Mouse (Mus musculus): ENCODE results near the gene Eps15. TPM values are rescaled to one million over a fixed set of nuclear protein-coding genes. Genes with fewer than 3 reads are reported as not detected.

Gene Eps15
- 31.8 and 34.4 TPM in 2 replicates for polyA plus RNA-seq (2015; fragmentation: Nextera tagmentation; extraction: Ambion mirVana)

GRCm38 (mm10) chr4:109279689-109280458 is at the start of gene Eps15:
Gene Eps15 (plus strand): TSS chr4:109280268.
- Histone ChIP-seq H3K36me3 (replicated peaks) (no peaks in the 10 kb centered on the region), H3K9ac (peak within 1 kb of the TSS; percentile 96), H3K9me3 (replicated peaks) (no peaks in the 10 kb centered on the region), H3K4me2 (peak within 1 kb of the TSS; percentile 88), H3K27me3 (no peaks in the 10 kb centered on the region), H3K27ac (replicated peaks) (peak within 1 kb of the TSS; percentile 93), H3K4me3 (replicated peaks) (peak within 1 kb of the TSS; percentile 97), H3K4me1 (replicated peaks) (peaks cover 40% of the 10 kb centered on the region)
- 2% methylated on average over 44 of the region's 44 CpGs for WGBS (ENCODE audit: insufficient replicate concordance)
- peak; percentile 95 for ATAC-seq (ENCODE audit: insufficient read depth)

GRCm38 (mm10) chr4:109234185-109234584 is 45.9 kb upstream of the Eps15 start, which contains the start of gene Calr4:
Gene Calr4 (plus strand): TSS chr4:109234485.
- no peak for ATAC-seq (ENCODE audit: insufficient read depth)
- no peak within 1 kb of the TSS for H3K9ac ChIP-seq
- H3K4me3 ChIP-seq (replicated peaks): no peak within 1 kb of the TSS
- no peaks in the 10 kb centered on the region for H3K27me3 ChIP-seq
- no peak within 1 kb of the TSS for H3K4me2 ChIP-seq
- 64% methylated on average over 2 of the region's 2 CpGs for WGBS (ENCODE audit: insufficient replicate concordance)
- no peaks in the 10 kb centered on the region for H3K36me3 ChIP-seq (replicated peaks)
- H3K27ac ChIP-seq (replicated peaks): no peak within 1 kb of the TSS
- H3K4me1 ChIP-seq (replicated peaks): no peaks in the 10 kb centered on the region
- no peaks in the 10 kb centered on the region for H3K9me3 ChIP-seq (replicated peaks)

- Histone ChIP-seq H3K27ac (replicated peaks) (no peak overlapping the region), H3K4me1 (replicated peaks) (no peaks in the 10 kb centered on the region), H3K9ac (no peak overlapping the region), H3K4me3 (replicated peaks) (no peak overlapping the region), H3K36me3 (replicated peaks) (no peaks in the 10 kb centered on the region), H3K9me3 (replicated peaks) (no peaks in the 10 kb centered on the region), H3K4me2 (no peak overlapping the region), H3K27me3 (no peaks in the 10 kb centered on the region)
- ATAC-seq (ENCODE audit: insufficient read depth): no peak
- WGBS (ENCODE audit: insufficient replicate concordance): 58% methylated on average over 9 of the region's 9 CpGs
These were observed 45.2 kb upstream of the Eps15 start for GRCm38 (mm10) chr4:109234806-109235350.

GRCm38 (mm10) chr4:109236186-109236879 is 43.7 kb upstream of the Eps15 start:
- Histone ChIP-seq H3K4me3 (replicated peaks) (no peak overlapping the region), H3K27me3 (no peaks in the 10 kb centered on the region), H3K9ac (no peak overlapping the region), H3K4me1 (replicated peaks) (no peaks in the 10 kb centered on the region), H3K9me3 (replicated peaks) (no peaks in the 10 kb centered on the region), H3K4me2 (no peak overlapping the region), H3K36me3 (replicated peaks) (no peaks in the 10 kb centered on the region), H3K27ac (replicated peaks) (no peak overlapping the region)
- WGBS (ENCODE audit: insufficient replicate concordance): 63% methylated on average over 7 of the region's 7 CpGs
- no peak for ATAC-seq (ENCODE audit: insufficient read depth)

GRCm38 (mm10) chr4:109238428-109239268 is 41.4 kb upstream of the Eps15 start:
- H3K4me1 ChIP-seq (replicated peaks): no peaks in the 10 kb centered on the region
- no peaks in the 10 kb centered on the region for H3K27me3 ChIP-seq
- no peak overlapping the region for H3K4me3 ChIP-seq (replicated peaks)
- no peak overlapping the region for H3K9ac ChIP-seq
- no peaks in the 10 kb centered on the region for H3K36me3 ChIP-seq (replicated peaks)
- H3K27ac ChIP-seq (replicated peaks): no peak overlapping the region
- 79% methylated on average over 24 of the region's 24 CpGs for WGBS (ENCODE audit: insufficient replicate concordance)
- H3K4me2 ChIP-seq: no peak overlapping the region
- ATAC-seq (ENCODE audit: insufficient read depth): no peak
- H3K9me3 ChIP-seq (replicated peaks): no peaks in the 10 kb centered on the region

GRCm38 (mm10) chr4:109241221-109241620 is 38.8 kb upstream of the Eps15 start:
- no peaks in the 10 kb centered on the region for H3K36me3 ChIP-seq (replicated peaks)
- H3K4me2 ChIP-seq: no peak overlapping the region
- H3K9me3 ChIP-seq (replicated peaks): no peaks in the 10 kb centered on the region
- no peak for ATAC-seq (ENCODE audit: insufficient read depth)
- no peaks in the 10 kb centered on the region for H3K4me1 ChIP-seq (replicated peaks)
- H3K4me3 ChIP-seq (replicated peaks): no peak overlapping the region
- H3K27me3 ChIP-seq: no peaks in the 10 kb centered on the region
- no peak overlapping the region for H3K27ac ChIP-seq (replicated peaks)
- no peak overlapping the region for H3K9ac ChIP-seq

GRCm38 (mm10) chr4:109241934-109242333 is 38.1 kb upstream of the Eps15 start:
- Histone ChIP-seq H3K9me3 (replicated peaks) (no peaks in the 10 kb centered on the region), H3K27me3 (no peaks in the 10 kb centered on the region), H3K36me3 (replicated peaks) (no peaks in the 10 kb centered on the region), H3K4me2 (no peak overlapping the region), H3K27ac (replicated peaks) (no peak overlapping the region), H3K9ac (no peak overlapping the region), H3K4me3 (replicated peaks) (no peak overlapping the region), H3K4me1 (replicated peaks) (no peaks in the 10 kb centered on the region)
- WGBS (ENCODE audit: insufficient replicate concordance): 56% methylated on average over 4 of the region's 4 CpGs
- no peak for ATAC-seq (ENCODE audit: insufficient read depth)

GRCm38 (mm10) chr4:109244506-109244905 is 35.6 kb upstream of the Eps15 start:
- no peaks in the 10 kb centered on the region for H3K9me3 ChIP-seq (replicated peaks)
- H3K4me1 ChIP-seq (replicated peaks): no peaks in the 10 kb centered on the region
- no peak overlapping the region for H3K4me3 ChIP-seq (replicated peaks)
- no peak overlapping the region for H3K4me2 ChIP-seq
- ATAC-seq (ENCODE audit: insufficient read depth): no peak
- H3K27me3 ChIP-seq: no peaks in the 10 kb centered on the region
- H3K9ac ChIP-seq: no peak overlapping the region
- H3K27ac ChIP-seq (replicated peaks): no peak overlapping the region
- no peaks in the 10 kb centered on the region for H3K36me3 ChIP-seq (replicated peaks)
- WGBS (ENCODE audit: insufficient replicate concordance): 58% methylated on average over 7 of the region's 7 CpGs

- Histone ChIP-seq H3K4me3 (replicated peaks) (no peak overlapping the region), H3K4me1 (replicated peaks) (no peaks in the 10 kb centered on the region), H3K36me3 (replicated peaks) (no peaks in the 10 kb centered on the region), H3K27ac (replicated peaks) (no peak overlapping the region), H3K9ac (no peak overlapping the region), H3K4me2 (no peak overlapping the region), H3K9me3 (replicated peaks) (no peaks in the 10 kb centered on the region), H3K27me3 (no peaks in the 10 kb centered on the region)
- ATAC-seq (ENCODE audit: insufficient read depth): no peak
- WGBS (ENCODE audit: insufficient replicate concordance): 54% methylated on average over 6 of the region's 6 CpGs
These were observed 35.0 kb upstream of the Eps15 start for GRCm38 (mm10) chr4:109245016-109245620.

GRCm38 (mm10) chr4:109251605-109252004 is 28.5 kb upstream of the Eps15 start:
- WGBS (ENCODE audit: insufficient replicate concordance): 27% methylated on average over 3 of the region's 3 CpGs
- Histone ChIP-seq H3K27me3 (no peaks in the 10 kb centered on the region), H3K9me3 (replicated peaks) (no peaks in the 10 kb centered on the region), H3K27ac (replicated peaks) (no peak overlapping the region), H3K9ac (no peak overlapping the region), H3K4me2 (peak overlapping the region; percentile 6; the same call in 1 of the 2 replicates), H3K4me1 (replicated peaks) (peaks cover 44% of the 10 kb centered on the region), H3K36me3 (replicated peaks) (no peaks in the 10 kb centered on the region), H3K4me3 (replicated peaks) (no peak overlapping the region)
- no peak for ATAC-seq (ENCODE audit: insufficient read depth)
